Comparison of ENCODE assay signal across 11 mouse cellular contexts in genomic region chr8:86707873-86708272, GRCm38 (mm10). TPM values are rescaled to one million over a fixed set of nuclear protein-coding genes. Genes with fewer than 3 reads are reported as not detected.
A peak's percentile ranks its signal among the peaks of the same experiment; 100 is the strongest.
DNase-seq lines count a peak whose midpoint lies in the region; ATAC-seq lines count a peak whose summit lies in the region.
"Had no signal": no experiment of that assay in that cellular context is flagged by ENCODE, and none has a peak within 500 bp of the region (broad histone marks: within the 10 kb centered on the region; RNA-seq: fewer than 3 reads in every experiment).

No protein-coding gene starts in this region.

- H3K4me1 ChIP-seq in forebrain, embryonic 12.5 days = 0 out of 2 replicates have a peak, but pooled peaks cover 4% of the 10 kb centered on the region
- no peaks in the 10 kb centered on the region for H3K4me1 ChIP-seq in kidney, embryonic 16.5 days (ENCODE audit: insufficient read depth, low read length)

- H3K4me3 ChIP-seq in forebrain, embryonic 12.5 days (replicated peaks) = no peak overlapping the region
- H3K4me3 ChIP-seq in kidney, embryonic 16.5 days (ENCODE audit: low read length) = no peak overlapping the region
- H3K4me3 ChIP-seq: hindbrain, embryonic 13.5 days had no signal

- H3K27me3 ChIP-seq in forebrain, embryonic 12.5 days = no peaks in the 10 kb centered on the region
- no peaks in the 10 kb centered on the region for H3K27me3 ChIP-seq in kidney, embryonic 16.5 days (ENCODE audit: insufficient read depth, low read length)
- H3K27me3 ChIP-seq: hindbrain, embryonic 13.5 days had no signal

- no peak overlapping the region for H3K4me2 ChIP-seq in forebrain, embryonic 12.5 days
- no peak overlapping the region for H3K4me2 ChIP-seq in kidney, embryonic 16.5 days (replicated peaks; ENCODE audit: low read depth, low read length)
- H3K4me2 ChIP-seq: hindbrain, embryonic 13.5 days had no signal

- ATAC-seq in forebrain, embryonic 12.5 days (ENCODE audit: low FRiP score) = no peak
- ATAC-seq in kidney, embryonic 16.5 days (ENCODE audit: low FRiP score, low TSS enrichment) = no peak

- H3K36me3 ChIP-seq in forebrain, embryonic 12.5 days (replicated peaks) = peaks cover 3% of the 10 kb centered on the region; the same call in 1 of the 2 replicates
- peaks cover 7% of the 10 kb centered on the region for H3K36me3 ChIP-seq in kidney, embryonic 16.5 days (ENCODE audit: insufficient read depth, low read length)

- no peak overlapping the region for H3K27ac ChIP-seq in forebrain, embryonic 12.5 days
- H3K27ac ChIP-seq in kidney, embryonic 16.5 days (ENCODE audit: low read length) = no peak overlapping the region
- H3K27ac ChIP-seq: hindbrain, embryonic 13.5 days had no signal

- WGBS in forebrain, embryonic 12.5 days = 69% methylated on average over 4 of the region's 4 CpGs
- whole genome bisulfite sequencing in kidney, embryonic 16.5 days = 71% methylated on average over 4 of the region's 4 CpGs

- no peak overlapping the region for H3K9ac ChIP-seq in forebrain, embryonic 12.5 days
- H3K9ac ChIP-seq in kidney, embryonic 16.5 days (replicated peaks; ENCODE audit: low read length) = no peak overlapping the region
- H3K9ac ChIP-seq: hindbrain, embryonic 13.5 days had no signal

- no peaks in the 10 kb centered on the region for H3K9me3 ChIP-seq in forebrain, embryonic 12.5 days
- H3K9me3 ChIP-seq in kidney, embryonic 16.5 days (ENCODE audit: low read length) = no peaks in the 10 kb centered on the region
- H3K9me3 ChIP-seq: hindbrain, embryonic 13.5 days had no signal

- peak; percentile 48 to 52 for DNase-seq in B cell, adult 2 months
- DNase-seq in CD8-positive naive resting alpha-beta T cell, adult 2 months (ENCODE audit: low read depth in 2 of 2, low spot score in 2 of 2) = peak; percentile 86 to 91
- peak; percentile 92 for DNase-seq in induced T-regulatory cell, adult 2 months (ENCODE audit: low read depth)
- DNase-seq in spleen, adult 12 weeks (ENCODE audit: low spot score) = peak; percentile 45
- DNase-seq in heart, adult 9 months (ENCODE audit: low spot score in 2 of 2) = no peak
- DNase-seq: cerebellum, adult 8-10 months; gastrocnemius, postnatal 10 days; lung, adult 2 months had no signal

RNA-seq across cellular contexts. Expression of gene Gm10638, which starts 37.6 kb away (rescaled TPM):
- polyA plus RNA-seq in forebrain, embryonic 12.5 days (2016; fragmentation: Nextera tagmentation; extraction: Ambion mirVana) = 9.1 and 10.1 TPM in 2 replicates
- 2.6 and 3.5 TPM in 2 replicates for polyA plus RNA-seq in kidney, embryonic 16.5 days (2015; fragmentation: Nextera tagmentation; extraction: Ambion mirVana)

RNA-seq across cellular contexts. Expression of gene Siah1a, which starts 37.9 kb away (rescaled TPM):
- polyA plus RNA-seq in forebrain, embryonic 12.5 days (2016; fragmentation: Nextera tagmentation; extraction: Ambion mirVana) = 92.0 and 95.3 TPM in 2 replicates
- 31.7 and 40.1 TPM in 2 replicates for polyA plus RNA-seq in kidney, embryonic 16.5 days (2015; fragmentation: Nextera tagmentation; extraction: Ambion mirVana)

Comparison
In these comparisons a context has a peak if more than half of its experiments do, and no peak if none do; other contexts are left out.
1. DNase-seq: peak in B cell, adult 2 months (2 of 2), CD8-positive naive resting alpha-beta T cell, adult 2 months (2 of 2), induced T-regulatory cell, adult 2 months (single experiment) and spleen, adult 12 weeks (single experiment); none in heart, adult 9 months (0 of 2).